Mouse (Mus musculus): ENCODE data around the gene Cox17. TPM values are rescaled to one million over a fixed set of nuclear protein-coding genes. Genes with fewer than 3 reads are reported as not detected.

The Cox17 gene
- 300 TPM for polyA plus RNA-seq (2015; fragmentation: Illumina TruSeq; extraction: RNeasy Lipid Tissue Mini Kit (QIAGEN cat#74804); ENCODE audit: low read depth, low replicate concordance)

GRCm38 (mm10) chr16:38346529-38347325 lies at the start of gene Cox17, which contains the start of gene Gm21987:
TSS of gene Cox17 (plus strand) at chr16:38346991.
TSS of gene Gm21987 (plus strand) at chr16:38347040.

GRCm38 (mm10) chr16:38341396-38342324 lies 5.1 kb upstream of the Cox17 start, which contains the start of gene Maats1:
TSS of gene Maats1 (minus strand) at chr16:38342143.

GRCm38 (mm10) chr16:38361933-38362332 lies 15.1 kb downstream of the Cox17 start, which contains the start of gene Popdc2:
TSS of gene Popdc2 (plus strand) at chr16:38362209.

Other genes starting within 250 kb of the Cox17 start
- gene Nr1i2, start 52.2 kb upstream of the Cox17 start, polyA plus RNA-seq (2015; fragmentation: Illumina TruSeq; extraction: RNeasy Lipid Tissue Mini Kit (QIAGEN cat#74804); ENCODE audit: low read depth, low replicate concordance): not detected
- gene Maats1, start 4.8 kb upstream of the Cox17 start, polyA plus RNA-seq (2015; fragmentation: Illumina TruSeq; extraction: RNeasy Lipid Tissue Mini Kit (QIAGEN cat#74804); ENCODE audit: low read depth, low replicate concordance): 1.4 TPM
- gene Gm21987, start within 50 bp of the Cox17 start, polyA plus RNA-seq (2015; fragmentation: Illumina TruSeq; extraction: RNeasy Lipid Tissue Mini Kit (QIAGEN cat#74804); ENCODE audit: low read depth, low replicate concordance): not detected
- 0.42 TPM for gene Popdc2, start 15.2 kb downstream of the Cox17 start, polyA plus RNA-seq (2015; fragmentation: Illumina TruSeq; extraction: RNeasy Lipid Tissue Mini Kit (QIAGEN cat#74804); ENCODE audit: low read depth, low replicate concordance)
- 2.7 TPM for gene Pla1a, start 86.2 kb downstream of the Cox17 start, polyA plus RNA-seq (2015; fragmentation: Illumina TruSeq; extraction: RNeasy Lipid Tissue Mini Kit (QIAGEN cat#74804); ENCODE audit: low read depth, low replicate concordance)
- gene Adprh, start 105.7 kb downstream of the Cox17 start, polyA plus RNA-seq (2015; fragmentation: Illumina TruSeq; extraction: RNeasy Lipid Tissue Mini Kit (QIAGEN cat#74804); ENCODE audit: low read depth, low replicate concordance): 71.9 TPM
- gene Cd80, start 108.6 kb downstream of the Cox17 start, polyA plus RNA-seq (2015; fragmentation: Illumina TruSeq; extraction: RNeasy Lipid Tissue Mini Kit (QIAGEN cat#74804); ENCODE audit: low read depth, low replicate concordance): 0.61 TPM
- 27.7 TPM for gene Timmdc1, start 175.7 kb downstream of the Cox17 start, polyA plus RNA-seq (2015; fragmentation: Illumina TruSeq; extraction: RNeasy Lipid Tissue Mini Kit (QIAGEN cat#74804); ENCODE audit: low read depth, low replicate concordance)
- 57.1 TPM for gene Poglut1, start 203.3 kb downstream of the Cox17 start, polyA plus RNA-seq (2015; fragmentation: Illumina TruSeq; extraction: RNeasy Lipid Tissue Mini Kit (QIAGEN cat#74804); ENCODE audit: low read depth, low replicate concordance)
- gene Tmem39a, start 211.7 kb downstream of the Cox17 start, polyA plus RNA-seq (2015; fragmentation: Illumina TruSeq; extraction: RNeasy Lipid Tissue Mini Kit (QIAGEN cat#74804); ENCODE audit: low read depth, low replicate concordance): 15.3 TPM

All from brain, adult 10 weeks (tissue).